Mouse (Mus musculus): Measurements from ENCODE around the gene Ackr3.

The Ackr3 gene

DNA sequence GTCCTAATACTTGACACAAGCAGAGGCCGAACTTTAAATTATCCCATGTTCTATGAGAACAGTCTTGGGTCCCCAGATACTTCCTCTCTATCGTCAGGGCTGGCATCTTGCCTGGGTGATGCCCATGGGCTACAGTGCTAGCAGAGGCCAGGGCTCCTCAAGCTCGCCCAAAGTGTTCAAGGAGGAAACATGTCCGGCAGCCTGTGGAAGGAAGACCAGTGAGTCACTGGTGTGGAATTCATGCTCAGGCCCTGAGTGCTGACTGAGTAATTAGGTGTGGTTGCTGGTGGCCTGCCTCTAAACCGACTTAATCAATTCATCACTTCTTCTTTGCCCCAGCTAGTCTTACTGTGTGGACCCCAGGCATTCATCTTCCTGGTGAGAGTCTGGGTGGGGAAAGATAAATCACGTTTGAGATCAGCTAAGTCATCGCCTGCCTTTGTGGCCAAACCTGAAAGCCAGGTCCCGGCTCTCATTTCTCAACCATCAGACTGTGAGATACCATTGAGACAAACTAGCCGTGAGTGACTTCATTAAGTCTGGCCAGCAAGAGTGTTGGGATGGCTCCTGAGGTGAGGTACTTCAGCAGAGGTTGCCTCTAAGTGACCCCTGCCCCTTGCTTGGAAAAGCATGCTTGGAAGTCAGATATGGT lies 21.9 kb downstream of the Ackr3 start:
- no peak for DNase-seq (ENCODE audit: low read depth in 2 of 2, low spot score in 2 of 2)

DNA sequence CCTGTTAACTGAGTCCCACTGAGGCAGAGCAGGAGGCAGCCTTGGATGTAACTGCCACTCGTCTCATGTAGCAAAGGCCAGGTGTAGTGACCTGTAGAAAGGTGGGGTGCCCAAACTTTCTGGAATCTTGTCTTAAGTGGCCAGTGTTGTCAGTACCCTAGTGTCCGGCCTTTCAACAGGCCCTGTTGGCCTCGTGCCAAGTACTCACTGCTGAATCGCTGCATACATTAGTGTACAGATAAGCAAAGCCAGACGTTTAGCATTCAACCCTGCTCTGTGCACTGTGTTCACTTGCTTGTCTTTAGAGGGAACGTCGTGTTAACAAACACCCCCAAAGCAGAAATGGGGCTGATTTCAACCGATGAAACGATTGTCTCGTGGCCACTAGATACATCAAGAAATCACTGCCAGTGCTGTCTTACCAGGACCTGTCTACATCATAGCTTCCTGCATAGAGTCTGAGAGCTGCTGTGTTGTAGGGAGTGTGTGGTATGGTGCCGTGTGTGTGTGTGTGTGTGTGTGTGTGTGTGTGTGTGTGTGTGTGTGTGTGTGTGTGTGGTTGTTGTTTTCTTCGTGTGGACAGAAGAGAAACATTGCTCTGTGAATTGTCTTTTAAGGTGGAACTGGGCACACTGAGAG lies 24.0 kb downstream of the Ackr3 start:
- no peak for DNase-seq (ENCODE audit: low read depth in 2 of 2, low spot score in 2 of 2)

DNA sequence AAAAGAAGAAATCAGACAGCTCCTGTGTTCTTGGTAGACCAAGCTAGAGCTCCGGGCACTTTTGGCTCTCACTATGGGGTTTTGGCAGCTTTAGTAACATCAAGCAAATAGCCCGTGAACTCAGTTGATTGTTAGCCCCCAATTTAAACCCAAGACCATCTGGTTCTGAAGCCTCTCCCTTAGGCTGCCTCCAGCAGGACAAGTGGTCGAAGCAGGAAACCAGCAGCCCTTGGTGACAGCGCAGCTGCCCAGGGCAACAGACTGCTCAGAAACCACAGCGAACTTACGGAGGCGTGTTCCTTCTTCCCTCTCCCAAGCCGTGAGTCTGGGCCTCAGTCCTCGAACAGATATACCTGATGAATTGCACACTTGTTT lies 24.5 kb downstream of the Ackr3 start:
- DNase-seq (ENCODE audit: low read depth in 2 of 2, low spot score in 2 of 2), result no peak

DNA sequence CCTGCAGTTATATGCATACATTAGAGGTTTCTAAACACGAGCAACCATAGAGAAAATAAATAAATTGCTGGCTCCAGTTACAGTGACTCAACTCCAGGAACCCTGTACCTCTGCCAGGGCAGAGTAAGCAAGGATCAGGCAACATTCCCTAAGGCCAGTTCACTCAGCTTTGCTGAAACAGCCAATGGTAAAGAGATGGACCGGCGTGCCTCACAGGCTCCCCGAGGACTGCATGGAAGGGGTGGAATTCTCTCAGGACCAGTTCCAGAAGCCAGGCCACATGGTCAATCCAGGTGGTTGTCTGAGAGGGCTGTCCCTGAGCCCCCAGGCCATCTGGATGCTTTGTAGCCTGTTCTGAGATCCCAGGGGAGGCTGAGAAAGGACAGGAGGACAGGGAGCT lies 26.8 kb downstream of the Ackr3 start:
- DNase-seq (ENCODE audit: low read depth in 2 of 2, low spot score in 2 of 2), result no peak

DNA sequence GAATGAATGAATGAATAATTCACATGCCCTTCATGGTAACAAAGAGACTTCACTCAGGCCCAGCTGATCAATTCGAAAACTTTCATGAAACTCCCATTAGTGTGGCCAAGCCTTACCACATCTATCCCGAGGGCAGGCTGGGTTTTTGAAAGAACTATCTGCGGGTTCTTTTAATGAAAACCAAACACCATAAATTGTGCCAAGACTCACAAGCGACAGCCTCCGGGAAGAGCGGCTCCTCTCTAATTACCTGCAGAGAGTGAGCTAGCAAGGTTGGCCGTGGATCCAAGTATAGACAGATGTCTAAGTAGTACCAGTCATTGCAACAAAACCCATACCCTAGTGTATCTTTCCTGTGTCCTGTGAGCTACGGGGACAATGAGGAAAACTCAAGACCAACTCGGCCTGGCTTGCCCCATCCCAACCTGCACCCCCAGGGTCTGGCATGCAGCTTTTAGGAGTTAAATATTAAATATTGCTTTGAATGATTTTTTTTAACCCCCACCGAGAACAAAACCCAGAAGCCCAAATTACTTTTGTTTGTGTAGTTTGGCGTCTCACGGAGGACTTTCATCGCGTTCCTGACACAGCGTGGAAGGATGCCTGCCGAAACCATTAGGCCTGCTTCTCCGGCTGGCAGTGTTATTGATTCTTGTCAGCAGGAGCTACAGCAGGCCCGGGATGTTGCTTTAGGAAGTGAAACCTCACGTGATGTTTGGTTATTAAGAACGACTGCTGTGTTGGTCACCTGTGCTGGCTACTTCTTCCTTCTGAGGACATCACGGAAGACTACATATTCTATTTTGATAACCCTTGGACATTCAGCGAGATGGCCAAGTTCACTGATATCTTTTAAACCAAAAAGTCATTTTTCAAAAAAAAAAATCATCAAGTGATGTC lies 28.1 kb downstream of the Ackr3 start:
- DNase-seq (ENCODE audit: low read depth in 2 of 2, low spot score in 2 of 2), result no peak

DNA sequence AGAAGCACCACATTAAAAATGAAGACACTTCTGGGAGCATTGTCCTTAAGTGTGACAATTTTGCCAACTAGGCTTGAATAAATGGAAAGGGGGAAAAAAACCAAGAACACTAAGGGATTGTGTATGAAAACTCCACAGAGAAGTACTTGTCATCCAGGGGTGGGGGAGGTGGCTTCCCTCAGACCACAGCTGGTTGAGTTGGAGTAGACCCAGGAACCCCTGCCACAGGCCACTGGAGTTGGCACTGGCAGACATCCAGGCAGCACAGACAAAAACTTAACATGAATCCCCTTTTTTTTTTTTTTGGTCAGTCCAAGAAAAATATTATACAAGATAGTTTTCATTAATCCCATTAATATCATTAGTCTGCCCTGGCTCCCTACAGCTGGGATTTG lies 28.7 kb downstream of the Ackr3 start:
- DNase-seq (ENCODE audit: low read depth in 2 of 2, low spot score in 2 of 2), result no peak

DNA sequence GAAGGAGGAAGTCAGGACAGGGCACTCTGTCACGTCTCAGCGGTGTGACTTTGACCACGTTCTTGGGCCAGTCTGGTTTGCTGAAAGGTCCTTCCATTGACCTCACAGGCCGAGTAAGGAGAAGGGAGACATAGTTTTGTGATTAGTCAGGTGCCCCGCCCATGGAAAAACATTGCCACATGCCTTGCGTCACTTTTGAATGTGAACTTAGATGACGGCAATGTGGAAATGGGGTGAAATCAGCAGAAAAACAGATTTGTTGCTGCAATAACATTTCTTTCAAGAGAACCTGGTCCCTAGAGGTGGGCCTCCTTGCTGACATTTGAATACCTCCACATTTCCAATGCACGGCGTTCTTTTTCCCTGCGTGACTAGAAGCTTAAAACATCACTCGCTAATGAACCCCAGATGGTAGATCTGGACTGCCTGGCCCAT lies 30.9 kb downstream of the Ackr3 start:
- no peak for DNase-seq (ENCODE audit: low read depth in 2 of 2, low spot score in 2 of 2)

DNA sequence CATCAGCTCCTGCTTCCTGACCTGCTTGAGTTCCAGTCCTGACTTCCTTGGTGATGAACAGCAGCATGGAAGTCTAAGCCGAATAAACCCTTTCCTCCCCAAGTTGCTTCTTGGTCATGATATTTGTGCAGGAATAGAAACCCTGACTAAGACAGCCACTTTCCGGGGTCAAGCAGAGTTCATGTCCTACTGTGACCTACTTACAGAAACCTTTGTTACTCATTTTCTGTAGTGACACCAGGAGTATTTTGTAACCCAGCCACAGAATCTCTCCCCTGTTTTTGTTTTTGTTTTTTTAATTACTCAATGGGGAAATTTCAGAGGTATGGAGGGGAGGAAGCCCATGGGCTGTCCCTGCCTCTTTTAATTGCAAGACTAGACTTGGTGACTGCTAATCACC lies 32.9 kb downstream of the Ackr3 start:
- no peak for DNase-seq (ENCODE audit: low read depth in 2 of 2, low spot score in 2 of 2)

DNA sequence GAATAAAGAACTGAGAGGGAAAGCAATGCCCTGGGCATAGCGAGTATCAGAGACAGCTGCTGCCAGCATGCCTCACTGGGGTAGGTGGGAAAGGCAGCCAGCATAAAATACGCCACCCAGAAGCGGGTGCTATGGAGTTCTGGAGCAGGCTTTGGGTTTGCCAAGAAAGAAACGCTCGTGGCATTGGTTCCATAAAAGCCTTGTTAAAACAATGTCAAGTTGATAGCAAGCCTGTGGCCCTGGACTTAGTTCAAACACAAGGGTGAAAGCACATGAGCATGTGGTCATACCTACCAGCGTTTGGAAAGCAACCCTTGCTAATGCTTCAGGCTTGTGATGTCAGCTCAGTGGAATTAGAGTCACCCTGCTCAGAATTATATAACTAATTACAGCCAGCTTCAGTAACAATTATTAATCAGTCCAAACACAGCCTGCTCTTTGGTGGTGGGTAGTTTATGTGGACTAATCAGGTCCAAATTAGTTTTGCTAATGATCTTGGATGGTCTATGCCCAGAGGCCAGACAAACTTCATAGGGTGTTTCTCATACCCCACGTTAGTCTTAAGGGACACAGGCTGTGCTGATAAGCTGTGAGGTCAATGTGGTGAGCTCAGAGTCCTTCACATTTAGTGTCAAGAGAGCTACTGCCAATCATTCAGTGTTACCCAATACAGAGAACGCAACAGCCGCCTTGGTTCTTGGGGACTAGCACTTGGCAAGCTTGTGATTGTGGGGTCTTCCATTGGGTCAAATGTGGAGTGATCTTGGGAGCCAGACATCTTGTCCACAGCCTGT lies 34.5 kb downstream of the Ackr3 start:
- DNase-seq (ENCODE audit: low read depth in 2 of 2, low spot score in 2 of 2), result no peak

DNA sequence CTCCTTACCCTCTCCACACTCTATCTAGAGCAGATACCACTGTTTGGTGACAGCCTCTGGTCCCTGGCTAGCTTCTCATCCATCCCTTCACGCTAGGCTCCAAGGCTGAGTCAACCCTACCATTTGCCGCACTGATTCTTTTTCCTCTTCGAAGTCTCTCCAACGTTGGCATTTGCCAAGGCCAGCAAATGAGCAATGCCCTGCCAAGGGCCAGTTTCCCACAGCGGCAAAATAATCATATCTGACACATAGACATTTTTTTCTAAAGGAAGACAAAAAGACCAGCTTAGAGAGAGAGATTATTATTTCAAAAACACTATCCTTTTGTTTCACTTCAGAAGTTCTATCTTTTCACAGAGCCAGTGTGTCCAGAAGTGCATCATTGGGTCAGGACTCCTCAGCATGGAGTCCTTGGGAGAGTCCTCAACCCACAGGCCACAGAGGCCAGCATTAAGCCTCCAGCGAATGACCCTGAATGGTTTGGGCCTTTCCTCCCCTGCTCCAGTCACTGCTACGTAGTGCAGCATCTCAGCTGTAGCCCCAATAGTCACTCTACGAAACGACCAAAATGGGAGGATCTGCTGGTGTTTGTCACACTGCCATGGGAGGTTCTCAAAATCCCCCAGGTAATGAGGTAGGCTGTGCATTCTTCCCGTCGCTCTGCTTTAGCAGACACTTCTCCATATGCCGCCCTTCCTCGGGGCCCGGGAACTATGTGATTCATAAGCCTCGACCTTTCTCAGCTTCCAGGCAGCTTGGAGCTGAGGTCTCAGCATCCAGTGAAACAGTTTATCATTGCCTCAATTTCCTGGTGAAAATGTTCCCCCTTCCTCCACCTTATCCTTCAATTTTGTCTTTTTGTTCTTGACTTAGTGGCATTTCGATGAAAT lies 35.8 kb downstream of the Ackr3 start:
- DNase-seq (ENCODE audit: low read depth in 2 of 2, low spot score in 2 of 2), result no peak

DNA sequence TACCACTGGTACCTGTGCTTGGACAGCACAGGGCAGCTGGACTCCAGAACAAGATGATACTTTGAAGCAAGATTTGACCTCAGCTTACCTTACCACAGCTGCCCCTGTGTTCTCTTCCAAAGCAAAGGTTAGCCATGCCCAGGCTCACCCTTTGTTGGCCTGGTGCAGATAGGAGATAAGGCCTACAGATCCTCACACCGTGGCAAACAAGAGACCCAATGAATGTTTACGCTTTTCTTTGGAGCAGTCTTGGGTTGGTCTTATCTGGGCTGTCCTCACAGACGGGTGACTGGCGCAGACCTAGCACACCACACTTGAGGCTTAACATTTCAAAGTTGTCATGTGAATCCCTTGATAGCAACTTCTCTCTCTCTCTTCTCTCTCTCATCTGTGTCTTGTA lies 36.5 kb downstream of the Ackr3 start:
- DNase-seq (ENCODE audit: low read depth in 2 of 2, low spot score in 2 of 2), result no peak

DNA sequence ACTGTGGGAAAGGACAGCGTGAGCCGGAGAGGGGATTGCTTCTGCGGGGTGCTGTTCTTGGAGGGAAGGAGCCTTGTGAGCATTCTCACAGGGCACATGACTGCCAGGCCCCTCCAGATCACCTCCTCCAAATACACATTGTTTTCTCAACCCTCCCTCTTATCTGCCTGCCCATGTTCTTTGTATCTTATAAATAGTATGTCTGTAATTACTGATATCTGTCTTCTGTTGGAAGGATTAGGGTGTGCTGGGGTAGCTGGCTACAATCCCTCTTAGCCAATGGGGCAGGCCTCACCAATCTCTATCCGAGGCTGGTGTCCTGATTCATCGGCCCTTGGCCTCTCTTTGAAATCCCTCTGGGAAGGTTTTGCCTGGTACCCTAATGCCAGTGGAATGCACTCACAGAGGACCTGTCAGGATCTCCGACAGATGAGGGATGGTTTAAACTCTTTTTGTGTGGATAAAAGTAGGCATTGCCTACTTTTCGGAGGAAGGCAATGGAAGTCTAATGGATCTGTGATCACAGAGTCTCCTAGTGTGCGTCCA lies 38.7 kb downstream of the Ackr3 start:
- DNase-seq (ENCODE audit: low read depth in 2 of 2, low spot score in 2 of 2), result no peak

DNA sequence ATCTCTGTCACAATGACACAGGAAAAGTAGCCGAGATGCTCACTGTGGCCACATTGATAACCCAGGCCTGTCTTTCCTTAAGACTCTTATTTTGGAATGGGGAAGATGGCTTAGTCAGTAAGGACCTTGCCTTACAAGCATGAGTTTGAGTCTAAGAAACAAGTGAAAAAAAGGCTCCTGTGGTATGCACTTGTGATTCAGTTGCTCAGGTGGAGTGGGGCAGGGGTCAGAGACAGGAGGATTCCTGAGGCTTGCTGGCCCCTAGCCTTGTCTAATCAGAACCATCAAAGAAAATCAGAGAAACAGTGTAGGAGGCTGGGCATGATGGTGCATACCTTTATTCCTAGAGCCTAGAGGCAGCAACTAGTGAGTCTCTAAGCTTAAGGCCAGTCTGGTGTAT lies 40.8 kb downstream of the Ackr3 start:
- no peak for DNase-seq (ENCODE audit: low read depth in 2 of 2, low spot score in 2 of 2)

DNA sequence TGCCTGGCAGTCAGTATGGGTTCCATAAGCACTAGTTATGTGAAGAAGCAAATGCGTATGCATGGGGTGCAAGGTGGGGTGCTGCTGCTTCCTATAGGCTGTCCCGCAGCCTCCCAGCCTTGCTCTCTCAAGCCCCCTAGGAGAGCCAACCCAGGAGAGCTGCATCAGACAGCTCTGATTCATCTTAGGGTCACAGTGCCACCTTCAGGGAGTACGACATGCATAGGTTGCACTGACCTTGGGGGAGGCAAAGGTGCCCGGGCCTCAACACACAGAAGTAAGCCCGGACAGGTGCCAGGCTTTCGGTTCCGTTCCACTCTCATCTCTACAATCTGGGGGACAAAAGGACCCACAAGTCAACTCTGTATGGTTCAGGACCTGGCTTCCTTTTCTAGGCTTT lies 41.8 kb downstream of the Ackr3 start:
- no peak for DNase-seq (ENCODE audit: low read depth in 2 of 2, low spot score in 2 of 2)

DNA sequence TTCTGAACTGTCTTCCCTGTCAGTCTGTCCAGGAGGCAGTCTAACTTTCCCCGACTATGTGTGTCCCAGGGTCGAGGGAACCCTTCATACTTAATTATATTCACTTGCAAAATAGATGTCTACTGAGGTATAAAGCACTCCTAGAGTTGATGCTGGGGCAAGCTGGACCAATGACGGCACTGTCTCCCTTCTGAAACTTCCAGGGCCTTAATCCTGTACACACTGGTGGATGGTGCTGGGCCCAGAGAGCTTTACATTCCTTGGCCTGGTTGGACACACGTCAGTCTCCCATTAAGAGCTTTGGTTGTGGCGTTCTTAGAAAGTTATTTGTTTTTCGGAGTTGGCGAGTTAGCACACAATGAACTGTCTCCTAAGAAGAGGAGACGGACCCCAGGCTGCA lies 42.3 kb downstream of the Ackr3 start:
- DNase-seq (ENCODE audit: low read depth in 2 of 2, low spot score in 2 of 2), result no peak

DNA sequence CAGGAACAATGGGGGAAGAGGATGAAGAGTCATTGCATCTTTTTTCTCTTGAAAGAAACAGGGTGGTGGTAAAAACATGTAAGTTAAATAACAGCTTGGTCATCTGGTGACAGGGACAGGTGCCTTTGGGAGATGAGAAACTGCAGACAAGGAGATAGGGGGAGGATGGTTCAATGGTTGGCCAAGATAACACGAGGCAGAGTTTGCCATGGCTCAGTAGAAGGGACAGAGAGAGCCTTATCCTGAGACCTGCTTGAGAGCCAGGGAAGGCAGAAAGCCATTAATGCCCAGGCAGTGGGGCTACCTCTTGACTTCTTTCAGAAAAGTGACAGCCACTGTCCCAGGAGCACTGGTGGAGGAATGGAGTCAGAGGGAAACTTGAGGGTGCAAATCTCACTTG lies 43.0 kb downstream of the Ackr3 start:
- no peak for DNase-seq (ENCODE audit: low read depth in 2 of 2, low spot score in 2 of 2)

DNA sequence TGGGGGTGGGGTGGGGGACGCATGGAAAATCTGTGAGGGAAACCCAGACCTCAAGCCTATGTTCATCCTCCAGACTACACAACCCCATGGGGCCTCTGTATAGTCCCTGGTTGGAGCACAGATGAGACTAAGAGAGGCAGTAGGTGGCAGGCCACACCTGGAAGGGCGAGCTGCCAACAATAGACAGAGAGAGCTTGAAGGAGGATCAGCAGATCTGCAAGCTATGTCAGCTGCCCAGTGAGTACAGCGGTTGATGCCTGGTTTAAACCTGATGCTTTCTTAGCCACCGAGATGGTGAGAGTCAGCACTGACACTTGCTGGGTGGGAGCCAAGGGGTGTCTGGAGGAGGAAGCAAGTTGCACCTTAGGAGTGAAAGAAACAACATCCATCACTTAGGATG lies 43.5 kb downstream of the Ackr3 start:
- no peak for DNase-seq (ENCODE audit: low read depth in 2 of 2, low spot score in 2 of 2)

DNA sequence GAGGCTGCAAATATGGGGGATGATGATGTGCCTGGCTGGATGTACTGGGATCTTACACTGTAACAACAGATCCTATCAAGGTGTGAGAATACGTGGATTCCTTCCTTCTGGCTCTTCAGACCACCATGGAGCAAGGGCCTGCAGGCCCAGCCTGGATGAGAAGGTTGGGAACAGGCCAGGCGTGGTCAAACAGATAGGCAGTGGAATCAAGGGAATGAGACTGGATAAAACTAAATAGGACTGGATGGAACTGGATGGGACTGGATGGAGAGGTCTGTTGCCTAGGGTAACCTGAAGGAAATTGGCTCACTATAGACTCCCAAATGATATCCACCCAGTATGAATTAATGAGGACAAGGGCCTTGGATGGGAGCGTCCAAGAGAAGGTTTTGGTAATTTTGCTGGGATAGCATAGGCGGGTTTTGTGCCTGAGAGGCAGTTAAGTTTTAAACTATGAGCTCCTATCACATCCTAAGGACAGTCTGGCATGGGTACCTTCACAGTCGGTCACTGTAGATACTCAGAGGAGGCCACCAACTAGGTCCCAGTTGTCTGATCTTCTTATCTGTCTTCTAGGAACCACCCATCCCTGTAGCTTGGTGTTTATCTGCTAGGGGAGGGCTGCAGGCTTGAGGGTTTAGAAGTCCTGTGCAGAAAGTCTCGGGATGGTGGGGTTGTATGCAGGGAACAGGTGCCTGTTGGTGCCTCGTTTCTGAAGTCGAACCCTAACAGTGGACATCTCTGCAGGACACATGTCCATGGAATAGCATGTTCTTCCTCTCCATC lies 44.2 kb downstream of the Ackr3 start:
- no peak for DNase-seq (ENCODE audit: low read depth in 2 of 2, low spot score in 2 of 2)

DNA sequence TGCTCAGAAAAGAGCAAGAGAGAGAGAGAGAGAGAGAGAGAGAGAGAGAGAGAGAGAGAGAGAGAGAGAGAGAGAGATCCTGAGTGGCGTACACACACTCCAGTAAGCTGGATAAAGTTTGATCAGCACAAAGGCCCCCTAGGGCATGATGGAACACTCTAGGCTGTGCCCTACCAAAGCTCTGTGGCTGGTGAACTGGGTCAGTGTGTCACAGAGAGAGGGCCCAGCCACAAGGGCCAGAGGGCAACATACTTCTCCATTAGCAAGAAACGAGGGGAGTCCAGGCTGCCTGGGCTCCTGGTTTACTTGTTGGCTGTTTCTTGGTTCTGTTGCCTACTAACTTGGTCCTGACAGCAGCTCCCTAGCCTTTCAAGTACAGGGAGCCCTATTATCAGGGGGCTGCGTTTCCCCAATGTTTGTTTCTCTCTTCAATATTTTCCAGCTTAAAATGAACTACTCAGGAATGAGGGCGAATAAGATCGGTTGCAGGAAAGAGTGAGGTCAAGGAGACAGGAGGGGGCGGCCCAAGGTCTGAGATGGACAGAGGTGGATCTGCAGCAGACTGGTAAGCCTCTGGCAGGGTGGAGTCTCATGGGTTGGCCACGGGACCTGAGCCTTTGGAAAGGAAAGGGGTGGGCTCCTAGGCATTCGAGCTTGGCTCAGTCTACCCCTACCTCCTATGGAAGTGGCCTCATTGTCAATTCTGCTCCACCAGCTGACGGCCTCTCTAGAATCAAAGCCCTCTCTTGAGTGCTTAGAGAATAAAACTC lies 45.4 kb downstream of the Ackr3 start:
- no peak for DNase-seq (ENCODE audit: low read depth in 2 of 2, low spot score in 2 of 2)
